Mouse (Mus musculus): ENCODE data around the gene Ctsj. TPM values are rescaled to one million over a fixed set of nuclear protein-coding genes. Genes with fewer than 3 reads are reported as not detected.
"Not testable (repeated sequence)": the region's sequence is repeated elsewhere in the genome, so short reads cannot be mapped to it uniquely, and the experiment has no call there.

Ctsj gene
- not detected in 2 replicates for polyA plus RNA-seq (2016; fragmentation: Nextera tagmentation; extraction: Ambion mirVana)

GRCm38 (mm10) chr13:61005859-61006258 lies at the start of gene Ctsj:
Ctsj (minus strand) TSS chr13:61005959.
- H3K36me3 ChIP-seq (replicated peaks), result no peaks in the 10 kb centered on the region
- no peak for ATAC-seq (ENCODE audit: low FRiP score)
- no peak within 1 kb of the TSS for H3K4me3 ChIP-seq (replicated peaks)
- H3K27me3 ChIP-seq, result no peaks in the 10 kb centered on the region
- WGBS, result 79% methylated on average over 3 of the region's 3 CpGs
- H3K9me3 ChIP-seq, result peaks cover 36% of the 10 kb centered on the region; the same call in 1 of the 2 replicates
- H3K4me1 ChIP-seq, result no peaks in the 10 kb centered on the region
- no peak within 1 kb of the TSS for H3K4me2 ChIP-seq
- H3K9ac ChIP-seq, result no peak within 1 kb of the TSS
- H3K27ac ChIP-seq, result no peak within 1 kb of the TSS

GRCm38 (mm10) chr13:61040531-61040930 lies 34.8 kb upstream of the Ctsj start, which contains the start of gene Ctsq:
Ctsq (minus strand) TSS chr13:61040631.
- H3K27me3 ChIP-seq, result no peaks in the 10 kb centered on the region
- no peaks in the 10 kb centered on the region for H3K36me3 ChIP-seq (replicated peaks)
- H3K4me2 ChIP-seq, result no peak within 1 kb of the TSS
- no peaks in the 10 kb centered on the region for H3K4me1 ChIP-seq
- no peak within 1 kb of the TSS for H3K9ac ChIP-seq
- H3K9me3 ChIP-seq, result peaks cover 21% of the 10 kb centered on the region; the same call in 1 of the 2 replicates
- no peak for ATAC-seq (ENCODE audit: low FRiP score)
- 55% methylated on average over 3 of the region's 3 CpGs for WGBS
- H3K4me3 ChIP-seq (replicated peaks), result no peak within 1 kb of the TSS
- H3K27ac ChIP-seq, result no peak within 1 kb of the TSS

GRCm38 (mm10) chr13:61022785-61023184 lies 17.0 kb upstream of the Ctsj start:
- no peaks in the 10 kb centered on the region for H3K36me3 ChIP-seq (replicated peaks)
- H3K4me2 ChIP-seq, result no peak overlapping the region
- ATAC-seq (ENCODE audit: low FRiP score), result no peak
- H3K4me1 ChIP-seq, result no peaks in the 10 kb centered on the region
- no peak overlapping the region for H3K9ac ChIP-seq
- no peak overlapping the region for H3K27ac ChIP-seq
- H3K4me3 ChIP-seq (replicated peaks), result no peak overlapping the region
- peaks cover 45% of the 10 kb centered on the region for H3K9me3 ChIP-seq
- H3K27me3 ChIP-seq, result no peaks in the 10 kb centered on the region
- WGBS, result 89% methylated on average over 3 of the region's 3 CpGs

GRCm38 (mm10) chr13:61021844-61022243 lies 16.1 kb upstream of the Ctsj start:
- Histone ChIP-seq H3K4me1 (no peaks in the 10 kb centered on the region), H3K4me3 (replicated peaks) (no peak overlapping the region), H3K4me2 (no peak overlapping the region), H3K27me3 (no peaks in the 10 kb centered on the region), H3K9ac (no peak overlapping the region), H3K36me3 (replicated peaks) (no peaks in the 10 kb centered on the region), H3K27ac (no peak overlapping the region), H3K9me3 (peaks cover 42% of the 10 kb centered on the region)
- no peak for ATAC-seq (ENCODE audit: low FRiP score)
- WGBS, result 76% methylated on average over 5 of the region's 6 CpGs

- no peak for ATAC-seq (ENCODE audit: low FRiP score)
- no peaks in the 10 kb centered on the region for H3K27me3 ChIP-seq
- no peaks in the 10 kb centered on the region for H3K36me3 ChIP-seq (replicated peaks)
- WGBS, result 77% methylated on average over 4 of the region's 4 CpGs
- no peaks in the 10 kb centered on the region for H3K4me1 ChIP-seq
- H3K9ac ChIP-seq, result no peak overlapping the region
- H3K27ac ChIP-seq, result no peak overlapping the region
- peaks cover 36% of the 10 kb centered on the region for H3K9me3 ChIP-seq
- no peak overlapping the region for H3K4me3 ChIP-seq (replicated peaks)
- no peak overlapping the region for H3K4me2 ChIP-seq
These were observed 4.4 kb upstream of the Ctsj start for GRCm38 (mm10) chr13:61010171-61010570.

- ATAC-seq (ENCODE audit: low FRiP score), result no peak
- Histone ChIP-seq H3K27ac (no peak overlapping the region), H3K4me1 (no peaks in the 10 kb centered on the region), H3K4me2 (no peak overlapping the region), H3K9me3 (peaks cover 31% of the 10 kb centered on the region), H3K4me3 (replicated peaks) (no peak overlapping the region), H3K9ac (no peak overlapping the region), H3K27me3 (no peaks in the 10 kb centered on the region), H3K36me3 (replicated peaks) (no peaks in the 10 kb centered on the region)
- 59% methylated on average over 2 of the region's 2 CpGs for WGBS
These were observed 8.2 kb downstream of the Ctsj start for GRCm38 (mm10) chr13:60997600-60997999.

GRCm38 (mm10) chr13:60986915-60987314 lies 18.8 kb downstream of the Ctsj start:
- not testable (repeated sequence) for H3K9me3 ChIP-seq; ATAC-seq (ENCODE audit: low FRiP score); H3K4me1 ChIP-seq; H3K27me3 ChIP-seq; H3K9ac ChIP-seq; H3K4me2 ChIP-seq; H3K4me3 ChIP-seq (replicated peaks); H3K27ac ChIP-seq; H3K36me3 ChIP-seq (replicated peaks)
- WGBS, result 76% methylated on average over 4 of the region's 5 CpGs

GRCm38 (mm10) chr13:60972319-60972718 lies 33.4 kb downstream of the Ctsj start:
- not testable (repeated sequence) for H3K27ac ChIP-seq; H3K9ac ChIP-seq; H3K36me3 ChIP-seq (replicated peaks); H3K4me3 ChIP-seq (replicated peaks); H3K4me1 ChIP-seq; ATAC-seq (ENCODE audit: low FRiP score); H3K4me2 ChIP-seq; H3K9me3 ChIP-seq; H3K27me3 ChIP-seq
- 72% methylated on average over 4 of the region's 4 CpGs for WGBS

GRCm38 (mm10) chr13:60963985-60964384 lies 41.8 kb downstream of the Ctsj start:
- not testable (repeated sequence) for H3K27me3 ChIP-seq; H3K4me1 ChIP-seq; ATAC-seq (ENCODE audit: low FRiP score); H3K9ac ChIP-seq; H3K4me2 ChIP-seq; H3K4me3 ChIP-seq (replicated peaks); H3K27ac ChIP-seq; H3K36me3 ChIP-seq (replicated peaks)
- WGBS, result 35% methylated on average over 5 of the region's 5 CpGs
- peaks cover 26% of the 10 kb centered on the region; the same call in 1 of the 2 replicates for H3K9me3 ChIP-seq

GRCm38 (mm10) chr13:60961706-60962105 lies 44.1 kb downstream of the Ctsj start:
- H3K4me2 ChIP-seq, result no peak overlapping the region
- no peaks in the 10 kb centered on the region for H3K4me1 ChIP-seq
- WGBS, result 72% methylated on average over 5 of the region's 5 CpGs
- no peak overlapping the region for H3K27ac ChIP-seq
- ATAC-seq (ENCODE audit: low FRiP score), result no peak
- H3K27me3 ChIP-seq, result no peaks in the 10 kb centered on the region
- no peaks in the 10 kb centered on the region for H3K36me3 ChIP-seq (replicated peaks)
- peaks cover 37% of the 10 kb centered on the region for H3K9me3 ChIP-seq
- H3K9ac ChIP-seq, result no peak overlapping the region
- no peak overlapping the region for H3K4me3 ChIP-seq (replicated peaks)

Other genes with a start within 250 kb of the Ctsj start
- gene BC051665, start 219.6 kb downstream of the Ctsj start, polyA plus RNA-seq (2016; fragmentation: Nextera tagmentation; extraction: Ambion mirVana), result not detected in 2 replicates
- gene Ctsll3, start 203.1 kb downstream of the Ctsj start, polyA plus RNA-seq (2016; fragmentation: Nextera tagmentation; extraction: Ambion mirVana), result not detected in 2 replicates
- gene 4930486L24Rik, start 141.5 kb downstream of the Ctsj start, polyA plus RNA-seq (2016; fragmentation: Nextera tagmentation; extraction: Ambion mirVana), result 0.14 TPM in 1 of 2 replicates, not detected in the other
- gene Gm49392, start 109.1 kb downstream of the Ctsj start, polyA plus RNA-seq (2016; fragmentation: Nextera tagmentation; extraction: Ambion mirVana), result not detected in 2 replicates
- 1.2 and 1.3 TPM in 2 replicates for gene Ctla2b, start 108.5 kb downstream of the Ctsj start, polyA plus RNA-seq (2016; fragmentation: Nextera tagmentation; extraction: Ambion mirVana)
- gene Tpbpb, start 101.1 kb downstream of the Ctsj start, polyA plus RNA-seq (2016; fragmentation: Nextera tagmentation; extraction: Ambion mirVana), result not detected in 2 replicates
- not detected in 2 replicates for gene Gm49393, start 70.4 kb downstream of the Ctsj start, polyA plus RNA-seq (2016; fragmentation: Nextera tagmentation; extraction: Ambion mirVana)
- 0.96 and 1.1 TPM in 2 replicates for gene Gm49391, start 69.4 kb downstream of the Ctsj start, polyA plus RNA-seq (2016; fragmentation: Nextera tagmentation; extraction: Ambion mirVana)
- gene Ctla2a, start 69.3 kb downstream of the Ctsj start, polyA plus RNA-seq (2016; fragmentation: Nextera tagmentation; extraction: Ambion mirVana), result 8.2 and 11.0 TPM in 2 replicates
- gene Tpbpa, start 64.0 kb downstream of the Ctsj start, polyA plus RNA-seq (2016; fragmentation: Nextera tagmentation; extraction: Ambion mirVana), result not detected in 2 replicates
- not detected in 2 replicates for gene Ctsq, start 34.7 kb upstream of the Ctsj start, polyA plus RNA-seq (2016; fragmentation: Nextera tagmentation; extraction: Ambion mirVana)
- gene Ctsr, start 158.3 kb upstream of the Ctsj start, polyA plus RNA-seq (2016; fragmentation: Nextera tagmentation; extraction: Ambion mirVana), result not detected in 2 replicates
- not detected in 2 replicates for gene Cts6, start 197.5 kb upstream of the Ctsj start, polyA plus RNA-seq (2016; fragmentation: Nextera tagmentation; extraction: Ambion mirVana)
- not detected in 2 replicates for gene Cts8, start 249.4 kb upstream of the Ctsj start, polyA plus RNA-seq (2016; fragmentation: Nextera tagmentation; extraction: Ambion mirVana)

All from forebrain, embryonic 12.5 days (tissue).